Mouse (Mus musculus): ENCODE data around the gene Serpinb3a.

The Serpinb3a gene

DNA sequence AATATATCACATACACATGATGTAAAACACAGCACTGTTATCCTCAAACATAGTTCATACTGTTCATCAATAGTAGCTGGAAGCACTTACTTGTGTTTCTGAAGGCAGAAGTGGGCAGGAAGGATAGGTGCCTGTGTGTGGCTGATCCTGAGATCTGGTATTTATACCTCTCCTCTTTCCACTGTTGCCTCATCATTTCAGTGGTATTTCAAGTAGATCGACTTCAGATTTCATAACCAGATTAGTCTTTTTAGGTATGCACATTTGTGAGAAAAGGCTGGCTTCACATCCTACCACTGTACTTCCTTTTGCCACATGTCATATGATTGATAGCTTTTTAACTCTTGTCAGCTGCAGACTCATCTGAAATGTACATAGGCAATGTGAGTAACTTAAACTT, at the start of gene Serpinb3a:
Serpinb3a (minus strand) TSS at position 101 of the 400 bp plus-strand sequence.
- no peak for DNase-seq (ENCODE audit: low read depth, low spot score)

GRCm38 (mm10) chr1:107098417-107098816, 46.3 kb upstream of the Serpinb3a start:
- DNase-seq (ENCODE audit: low read depth, low spot score): no peak

DNA sequence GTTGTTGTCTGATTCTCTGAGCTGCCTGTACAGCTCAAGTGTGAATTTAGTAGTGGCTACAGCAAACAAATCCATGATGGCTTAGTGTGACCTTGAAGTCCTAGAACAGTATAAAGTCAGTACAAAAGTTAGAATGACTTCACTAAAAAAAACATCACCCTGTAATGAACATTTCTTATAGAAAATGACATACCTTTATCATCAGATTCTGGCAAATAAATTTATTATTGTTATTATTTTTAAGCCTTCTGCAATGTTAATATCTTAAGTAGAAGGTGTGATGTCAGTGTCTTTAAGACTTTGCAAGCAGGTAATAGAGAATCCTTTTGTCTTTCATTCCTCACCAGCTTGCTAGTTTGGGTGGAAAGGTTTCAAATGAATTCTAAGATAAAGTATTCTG, 31.3 kb upstream of the Serpinb3a start, which contains the start of gene Serpinb3d:
Serpinb3d (minus strand) TSS at position 101 of the 400 bp plus-strand sequence.
- no peak for DNase-seq (ENCODE audit: low read depth, low spot score)

DNA sequence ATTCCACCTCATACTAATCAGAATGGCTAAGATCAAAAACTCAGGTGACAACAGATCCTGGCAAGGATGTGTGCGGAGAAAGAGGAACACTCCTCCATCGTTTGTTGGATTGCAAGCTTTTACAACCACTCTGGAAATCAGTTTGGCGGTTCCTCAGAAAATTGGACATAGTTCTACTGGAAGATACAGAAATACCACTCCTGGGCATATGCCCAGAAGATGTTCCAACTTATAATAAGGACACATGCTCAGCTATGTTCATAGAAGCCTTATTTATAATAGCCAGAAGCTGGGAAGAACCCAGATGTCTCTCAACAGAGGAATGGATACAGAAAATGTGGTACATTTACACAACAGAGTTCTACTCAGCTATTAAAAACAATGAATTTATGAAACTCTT, 17.9 kb downstream of the Serpinb3a start:
- DNase-seq (ENCODE audit: low read depth, low spot score): peak; percentile 44

- no peak for DNase-seq (ENCODE audit: low read depth, low spot score)
These were observed 26.2 kb downstream of the Serpinb3a start for GRCm38 (mm10) chr1:107025886-107026285.

DNA sequence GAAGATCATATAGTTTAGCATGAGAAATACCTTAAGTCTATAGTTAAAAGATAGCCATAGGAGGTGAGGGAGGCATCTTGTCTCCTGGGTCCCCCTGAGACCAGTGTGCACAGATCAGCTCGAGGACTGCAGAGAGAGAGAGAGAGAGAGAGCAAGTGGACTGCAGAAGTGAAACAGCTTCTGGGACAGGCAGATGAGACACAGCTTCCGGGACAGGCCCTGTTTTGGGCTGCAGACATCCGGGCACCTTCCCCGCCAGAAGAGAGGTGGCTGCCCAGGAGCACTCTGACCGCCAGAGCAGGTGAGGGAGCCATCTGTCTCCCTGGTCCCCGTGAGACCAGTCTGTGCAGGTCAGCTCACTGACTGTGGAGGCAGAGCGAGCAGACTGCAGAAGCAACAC, 36.9 kb downstream of the Serpinb3a start:
- no peak for DNase-seq (ENCODE audit: low read depth, low spot score)

DNA sequence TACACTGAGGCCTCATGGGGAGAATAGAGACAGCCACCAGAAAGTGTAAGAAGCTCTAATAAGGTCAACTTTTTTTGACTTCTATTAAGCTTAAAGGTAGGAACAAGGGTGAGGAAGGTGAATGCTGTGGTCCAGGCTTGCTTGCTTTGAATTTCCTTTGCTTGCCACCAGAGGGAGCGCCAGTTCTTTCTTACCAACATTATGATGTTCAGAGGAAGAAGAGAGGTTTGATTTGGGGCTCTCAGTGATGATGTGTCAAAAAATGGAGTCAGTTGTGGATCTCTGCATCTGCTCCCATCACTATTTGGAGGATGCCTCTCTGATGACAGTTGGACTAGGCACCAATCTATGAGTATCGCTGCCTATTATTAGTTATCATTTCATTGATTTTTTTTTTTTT, 37.6 kb downstream of the Serpinb3a start:
- peak; percentile 10 for DNase-seq (ENCODE audit: low read depth, low spot score)

DNA sequence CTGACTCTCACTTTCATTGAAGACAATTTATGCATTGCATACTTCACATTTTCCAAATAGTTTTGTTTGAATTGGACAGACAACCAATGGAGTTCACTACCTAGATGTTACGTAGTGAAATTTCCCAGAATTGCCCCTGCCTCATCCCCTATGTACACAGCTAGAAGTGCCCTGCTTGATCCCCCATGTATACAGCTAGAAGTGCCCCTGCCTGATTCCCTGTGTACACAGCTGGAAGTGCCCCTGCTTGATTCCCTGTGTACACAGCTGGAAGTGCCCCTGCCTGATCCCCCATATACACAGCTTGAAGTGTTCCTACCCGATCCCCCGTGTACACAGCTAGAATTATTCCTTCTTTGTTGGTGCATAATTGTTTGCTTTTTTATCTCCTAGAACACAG, 45.8 kb downstream of the Serpinb3a start:
- DNase-seq (ENCODE audit: low read depth, low spot score): no peak

GRCm38 (mm10) chr1:107001754-107002153, 50.3 kb downstream of the Serpinb3a start:
- DNase-seq (ENCODE audit: low read depth, low spot score): no peak

GRCm38 (mm10) chr1:107000424-107000823, 51.7 kb downstream of the Serpinb3a start:
- DNase-seq (ENCODE audit: low read depth, low spot score): no peak

Data from telencephalon, adult 2 months (tissue).